Mouse (Mus musculus): ENCODE measurements around the gene Hspa12a. TPM values are rescaled to one million over a fixed set of nuclear protein-coding genes. Genes with fewer than 3 reads are reported as not detected.
A peak's percentile ranks its signal among the peaks of the same experiment; 100 is the strongest.

The Hspa12a gene
- 4.8 and 5.1 TPM in 2 replicates for polyA plus RNA-seq (2016; fragmentation: Nextera tagmentation; extraction: Ambion mirVana)

DNA sequence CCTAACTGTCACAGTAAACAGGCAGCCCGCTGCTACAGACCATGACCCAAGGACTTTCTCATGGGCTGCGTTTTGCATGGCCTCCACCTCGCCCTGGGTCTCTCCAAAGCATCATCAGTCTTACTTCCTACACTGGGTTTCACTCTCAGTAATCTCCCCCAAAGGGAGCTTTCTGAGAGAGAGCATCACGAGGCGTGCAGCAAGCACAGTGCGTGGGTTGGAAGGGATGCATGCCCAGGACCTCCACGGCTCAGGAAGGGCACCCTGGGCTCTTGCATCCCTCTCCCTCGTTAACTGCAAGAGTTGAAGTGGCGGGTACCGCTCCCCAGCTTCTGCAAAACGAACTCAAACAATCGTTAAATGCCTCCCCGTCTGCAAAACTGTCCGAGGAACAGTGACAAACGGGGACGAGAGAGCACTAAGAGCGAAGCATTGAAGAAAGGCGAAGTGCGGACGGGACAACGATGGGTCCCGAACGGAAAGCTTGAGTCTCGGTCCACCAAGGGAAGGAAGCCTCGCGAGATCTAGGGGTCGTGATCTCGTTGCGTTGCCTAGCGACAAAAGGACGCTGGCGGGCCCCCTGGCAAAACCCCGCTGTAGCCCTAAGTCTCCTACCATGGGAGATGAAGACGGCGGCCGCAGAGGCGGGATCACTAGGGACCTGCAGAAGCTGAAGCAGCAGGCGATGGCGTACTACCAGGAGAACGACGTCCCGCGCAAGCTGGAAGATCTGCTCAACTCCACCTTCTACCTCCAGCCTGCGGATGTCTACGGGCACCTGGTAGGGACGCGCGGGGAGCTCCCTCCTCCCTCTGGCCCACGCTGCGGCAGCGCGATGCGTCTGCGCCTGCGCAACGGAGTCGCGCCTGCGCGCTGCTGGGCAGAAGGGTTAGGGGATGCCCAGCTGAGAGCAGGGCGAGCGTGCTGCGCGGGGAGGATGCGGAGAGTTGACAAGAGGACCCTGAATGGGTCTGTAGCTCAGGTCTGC is at the start of gene Hspa12a, which contains the start of gene Eno4:
TSS of gene Hspa12a (minus strand) at position 814 of the 988 bp plus-strand sequence.
TSS of gene Eno4 (plus strand) at position 585 of the 988 bp plus-strand sequence.
- Histone ChIP-seq H3K9ac (replicated peaks) (peak within 1 kb of the TSS; percentile 75), H3K9me3 (no peaks in the 10 kb centered on the region), H3K27me3 (0 out of 2 replicates have a peak, but pooled peaks cover 2% of the 10 kb centered on the region), H3K4me3 (replicated peaks) (peak within 1 kb of the TSS; percentile 54), H3K4me1 (replicated peaks) (peaks cover 17% of the 10 kb centered on the region), H3K4me2 (peak within 1 kb of the TSS; percentile 85), H3K36me3 (no peaks in the 10 kb centered on the region), H3K27ac (peak within 1 kb of the TSS; percentile 67)
- peak; percentile 94 for ATAC-seq (ENCODE audit: insufficient number of reproducible peaks, insufficient read depth, low FRiP score, low TSS enrichment, low read depth)
- under 1% methylated on average over 65 of the region's 65 CpGs for whole genome bisulfite sequencing

DNA sequence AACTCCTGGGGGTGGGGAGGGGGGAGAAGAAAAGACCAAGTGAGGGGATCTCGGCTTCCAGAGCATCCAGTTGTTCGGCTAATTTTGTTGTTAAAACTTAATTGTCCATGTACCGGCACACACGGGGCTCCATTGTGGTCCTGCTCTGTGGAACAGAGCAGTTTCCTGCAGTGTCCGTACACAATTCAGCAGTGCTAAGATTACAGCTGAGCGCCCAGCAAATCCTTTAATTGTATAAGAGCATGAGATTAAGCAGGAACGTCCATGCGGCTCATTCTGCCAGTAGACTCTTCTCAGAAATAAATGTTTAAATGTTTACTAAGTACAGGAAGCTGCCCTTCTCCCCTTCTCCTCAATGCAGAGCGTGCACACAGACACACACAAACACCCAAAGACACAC is 38.1 kb upstream of the Hspa12a start:
- Histone ChIP-seq H3K27ac (0 out of 2 replicates have a peak overlapping the region, but pooled peaks have one; percentile 7), H3K4me3 (replicated peaks) (no peak overlapping the region), H3K4me1 (replicated peaks) (peaks cover 26% of the 10 kb centered on the region), H3K36me3 (no peaks in the 10 kb centered on the region), H3K9me3 (no peaks in the 10 kb centered on the region), H3K9ac (replicated peaks) (no peak overlapping the region), H3K27me3 (peaks cover 30% of the 10 kb centered on the region), H3K4me2 (no peak overlapping the region; the same call in 1 of the 2 replicates)
- WGBS: 30% methylated on average over 9 of the region's 9 CpGs
- no peak for ATAC-seq (ENCODE audit: insufficient number of reproducible peaks, insufficient read depth, low FRiP score, low TSS enrichment, low read depth)

DNA sequence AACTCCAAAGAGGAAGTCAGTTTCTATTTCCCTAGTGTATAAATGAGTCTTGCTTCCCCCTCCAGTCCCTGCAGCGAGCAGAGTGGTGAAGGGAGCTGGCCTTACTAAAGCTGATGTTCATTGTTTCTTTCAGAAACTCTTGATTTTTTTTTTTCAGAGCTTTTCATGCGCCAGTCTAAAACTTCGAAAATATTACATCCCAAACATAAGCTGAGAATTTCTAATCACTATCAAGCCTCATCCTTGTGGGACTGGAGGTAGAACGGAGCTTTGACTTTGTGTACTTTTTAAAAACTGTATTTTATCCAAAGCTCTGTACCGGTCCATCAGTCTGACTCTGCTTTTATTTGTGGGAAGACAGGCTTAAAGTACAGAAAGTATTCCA is 36.6 kb upstream of the Hspa12a start:
- WGBS: 75% methylated on average over 5 of the region's 5 CpGs
- Histone ChIP-seq H3K9ac (replicated peaks) (no peak overlapping the region), H3K36me3 (no peaks in the 10 kb centered on the region), H3K9me3 (no peaks in the 10 kb centered on the region), H3K4me2 (no peak overlapping the region), H3K27me3 (peaks cover 20% of the 10 kb centered on the region), H3K4me3 (replicated peaks) (no peak overlapping the region), H3K27ac (no peak overlapping the region), H3K4me1 (replicated peaks) (peaks cover 31% of the 10 kb centered on the region)
- no peak for ATAC-seq (ENCODE audit: insufficient number of reproducible peaks, insufficient read depth, low FRiP score, low TSS enrichment, low read depth)

DNA sequence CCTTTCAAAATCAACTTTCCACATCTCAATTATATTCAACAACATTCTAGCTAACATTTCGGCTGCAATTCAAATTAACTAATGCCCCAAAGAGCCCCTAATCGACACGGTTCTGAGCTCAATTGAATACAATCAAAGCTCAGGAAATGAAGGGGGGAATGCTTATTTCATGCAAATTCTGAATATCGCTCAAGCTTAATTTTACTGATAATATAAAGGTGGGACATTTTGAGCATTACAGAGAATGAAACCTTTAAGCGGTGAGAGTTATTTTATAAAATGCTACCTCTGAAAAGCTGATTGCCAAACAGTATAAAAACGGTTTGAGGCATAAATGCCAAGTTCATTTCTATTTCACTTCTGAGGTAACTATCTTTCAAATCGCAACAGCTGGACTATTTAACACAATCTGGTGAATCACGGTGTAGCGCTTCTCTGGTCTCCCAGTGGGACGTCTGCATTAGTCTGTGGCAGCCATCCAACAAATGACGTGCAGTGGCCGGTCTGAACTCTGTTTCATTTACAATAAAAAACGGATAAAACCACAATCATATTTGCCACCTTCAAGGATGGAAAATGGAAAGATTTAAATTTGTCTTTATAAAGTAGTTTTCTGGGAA is 36.1 kb upstream of the Hspa12a start:
- ATAC-seq (ENCODE audit: insufficient number of reproducible peaks, insufficient read depth, low FRiP score, low TSS enrichment, low read depth): no peak
- Histone ChIP-seq H3K27me3 (peaks cover 15% of the 10 kb centered on the region; the same call in 1 of the 2 replicates), H3K9me3 (no peaks in the 10 kb centered on the region), H3K36me3 (no peaks in the 10 kb centered on the region), H3K4me3 (replicated peaks) (no peak overlapping the region), H3K9ac (replicated peaks) (no peak overlapping the region), H3K27ac (no peak overlapping the region), H3K4me2 (no peak overlapping the region), H3K4me1 (replicated peaks) (peaks cover 34% of the 10 kb centered on the region)
- WGBS: 50% methylated on average over 13 of the region's 13 CpGs

DNA sequence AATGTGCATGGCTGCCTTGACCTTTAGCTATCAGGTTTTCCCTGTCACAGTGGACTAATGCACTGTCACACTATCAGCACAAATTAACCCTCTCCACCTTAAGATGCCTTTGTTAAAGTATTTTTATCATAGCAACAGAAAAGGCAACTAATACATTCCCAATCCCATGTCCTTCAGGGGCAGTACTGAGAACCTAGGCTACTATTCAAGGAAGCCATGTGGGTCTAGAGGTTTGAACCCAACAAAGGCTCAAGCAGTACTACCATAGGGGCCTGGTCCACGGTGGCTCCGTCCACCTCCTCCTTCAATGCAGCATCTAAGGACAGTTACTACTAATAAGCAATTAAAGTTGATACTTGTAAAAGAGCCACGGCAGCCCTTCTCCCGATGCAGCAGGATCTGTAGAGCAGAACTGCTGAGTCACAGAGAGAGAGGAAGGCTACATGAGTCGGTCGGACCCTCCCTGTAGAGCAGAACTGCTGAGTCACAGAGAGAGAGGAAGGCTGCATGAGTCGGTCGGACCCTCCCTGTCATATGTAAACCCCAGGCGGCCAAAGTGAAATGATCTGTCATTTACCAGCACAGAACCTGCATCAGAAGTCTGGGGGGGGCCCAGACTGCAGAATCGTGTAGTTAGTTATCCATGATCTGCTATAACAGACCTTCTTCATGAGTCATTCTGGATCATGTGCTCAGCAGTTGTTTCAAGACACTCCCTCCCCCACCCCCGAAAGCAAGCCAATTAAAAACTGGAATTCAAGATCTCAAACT is 35.1 kb upstream of the Hspa12a start:
- no peak overlapping the region for H3K9ac ChIP-seq (replicated peaks)
- no peaks in the 10 kb centered on the region for H3K36me3 ChIP-seq
- H3K4me1 ChIP-seq (replicated peaks): peaks cover 34% of the 10 kb centered on the region
- no peaks in the 10 kb centered on the region for H3K9me3 ChIP-seq
- peaks cover 15% of the 10 kb centered on the region; the same call in 1 of the 2 replicates for H3K27me3 ChIP-seq
- WGBS: 60% methylated on average over 11 of the region's 11 CpGs
- H3K27ac ChIP-seq: no peak overlapping the region
- no peak overlapping the region for H3K4me3 ChIP-seq (replicated peaks)
- no peak overlapping the region for H3K4me2 ChIP-seq
- peak; percentile 52; the same call in 1 of the 2 replicates for ATAC-seq (ENCODE audit: insufficient number of reproducible peaks, insufficient read depth, low FRiP score, low TSS enrichment, low read depth)

DNA sequence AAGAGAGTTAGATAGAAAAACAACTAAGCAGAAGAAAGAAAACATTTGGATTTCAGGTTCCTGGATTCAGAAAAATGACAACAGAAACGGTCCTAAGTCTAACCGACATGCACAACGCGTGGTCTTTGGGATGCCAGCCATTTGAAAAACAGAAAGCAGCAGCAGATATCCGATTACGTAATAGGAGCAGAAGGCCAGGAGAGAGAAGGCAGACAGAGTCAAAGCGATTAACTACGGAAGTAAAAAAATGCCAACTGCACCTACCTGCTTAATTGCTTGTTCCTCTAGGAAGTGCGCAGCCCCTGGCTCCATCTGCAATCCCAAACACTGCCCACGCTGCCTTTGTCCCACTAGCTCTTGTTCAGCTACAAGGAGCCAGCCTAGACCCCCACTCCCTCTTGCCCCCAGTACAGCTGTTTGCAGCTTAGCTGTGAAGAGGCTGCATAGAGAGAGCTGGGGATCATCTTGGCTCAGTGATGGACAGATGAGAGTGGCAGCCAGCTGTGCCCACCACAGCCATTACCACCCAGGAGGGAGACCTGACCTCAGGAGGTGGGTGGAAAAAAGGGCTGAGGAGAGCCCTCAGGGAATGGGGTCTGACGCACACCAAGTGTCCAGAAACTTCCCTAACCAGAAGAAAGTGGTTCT is 31.9 kb upstream of the Hspa12a start:
- WGBS: 54% methylated on average over 11 of the region's 11 CpGs
- Histone ChIP-seq H3K27me3 (peaks cover 37% of the 10 kb centered on the region), H3K27ac (no peak overlapping the region)

DNA sequence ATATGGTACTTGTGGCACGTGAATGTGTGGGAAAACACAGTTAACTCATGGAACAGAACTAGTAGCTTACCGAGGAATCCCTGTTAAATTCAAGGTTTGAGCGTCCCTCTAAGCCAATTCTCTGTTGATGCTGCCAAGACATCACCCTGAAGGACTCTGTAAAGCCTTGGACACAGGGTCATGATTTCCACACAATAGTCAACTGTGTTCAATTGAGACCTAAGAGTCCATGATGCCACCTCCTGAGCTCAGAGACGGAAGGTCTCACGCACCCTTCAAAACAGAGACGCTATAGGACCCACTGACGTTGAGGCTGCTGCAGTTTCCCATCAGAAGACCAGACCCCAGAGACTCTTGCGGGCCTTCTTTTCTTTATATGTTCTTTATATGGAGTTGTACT is 30.7 kb upstream of the Hspa12a start:
- no peak overlapping the region for H3K9ac ChIP-seq (replicated peaks)

More for the DNA sequence above, 31.9 kb upstream of the Hspa12a start:
- no peaks in the 10 kb centered on the region for H3K9me3 ChIP-seq
- no peak overlapping the region for H3K9ac ChIP-seq (replicated peaks)
- no peak overlapping the region for H3K4me3 ChIP-seq (replicated peaks)
- peaks cover 33% of the 10 kb centered on the region for H3K4me1 ChIP-seq (replicated peaks)
- no peak overlapping the region for H3K4me2 ChIP-seq
- no peaks in the 10 kb centered on the region for H3K36me3 ChIP-seq
- ATAC-seq (ENCODE audit: insufficient number of reproducible peaks, insufficient read depth, low FRiP score, low TSS enrichment, low read depth): 0 out of 2 replicates have a peak, but pooled peaks have one; percentile 16

DNA sequence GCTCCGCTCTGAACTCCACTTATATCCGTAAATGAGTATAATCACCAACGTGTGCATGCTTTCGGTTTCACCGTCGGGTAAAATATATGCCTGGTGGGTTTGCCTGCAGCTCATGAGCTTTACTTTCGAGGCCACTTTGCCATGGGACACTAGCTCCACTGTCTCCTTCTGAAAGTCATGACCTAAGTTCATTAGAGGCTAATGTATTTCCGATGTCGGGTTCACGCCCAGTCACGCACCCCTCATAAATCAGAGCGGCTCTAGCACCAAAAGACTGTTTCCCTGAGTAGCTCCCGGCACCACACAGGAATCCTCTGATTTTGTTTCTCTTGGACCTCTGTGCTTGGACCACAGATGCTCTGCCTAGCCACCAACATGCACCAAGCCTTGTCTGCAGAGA is 27.4 kb upstream of the Hspa12a start:
- 0 out of 2 replicates have a peak overlapping the region, but pooled peaks have one; percentile 11 for H3K4me3 ChIP-seq (replicated peaks)
- no peak overlapping the region for H3K9ac ChIP-seq (replicated peaks)
- ATAC-seq (ENCODE audit: insufficient number of reproducible peaks, insufficient read depth, low FRiP score, low TSS enrichment, low read depth): no peak

More for the DNA sequence above, 30.7 kb upstream of the Hspa12a start:
- Histone ChIP-seq H3K4me1 (replicated peaks) (peaks cover 23% of the 10 kb centered on the region; the same call in 1 of the 2 replicates), H3K27ac (no peak overlapping the region), H3K4me2 (no peak overlapping the region), H3K4me3 (replicated peaks) (no peak overlapping the region), H3K27me3 (peaks cover 43% of the 10 kb centered on the region), H3K9me3 (no peaks in the 10 kb centered on the region), H3K36me3 (no peaks in the 10 kb centered on the region)
- WGBS: 89% methylated on average over 8 of the region's 8 CpGs
- no peak for ATAC-seq (ENCODE audit: insufficient number of reproducible peaks, insufficient read depth, low FRiP score, low TSS enrichment, low read depth)

DNA sequence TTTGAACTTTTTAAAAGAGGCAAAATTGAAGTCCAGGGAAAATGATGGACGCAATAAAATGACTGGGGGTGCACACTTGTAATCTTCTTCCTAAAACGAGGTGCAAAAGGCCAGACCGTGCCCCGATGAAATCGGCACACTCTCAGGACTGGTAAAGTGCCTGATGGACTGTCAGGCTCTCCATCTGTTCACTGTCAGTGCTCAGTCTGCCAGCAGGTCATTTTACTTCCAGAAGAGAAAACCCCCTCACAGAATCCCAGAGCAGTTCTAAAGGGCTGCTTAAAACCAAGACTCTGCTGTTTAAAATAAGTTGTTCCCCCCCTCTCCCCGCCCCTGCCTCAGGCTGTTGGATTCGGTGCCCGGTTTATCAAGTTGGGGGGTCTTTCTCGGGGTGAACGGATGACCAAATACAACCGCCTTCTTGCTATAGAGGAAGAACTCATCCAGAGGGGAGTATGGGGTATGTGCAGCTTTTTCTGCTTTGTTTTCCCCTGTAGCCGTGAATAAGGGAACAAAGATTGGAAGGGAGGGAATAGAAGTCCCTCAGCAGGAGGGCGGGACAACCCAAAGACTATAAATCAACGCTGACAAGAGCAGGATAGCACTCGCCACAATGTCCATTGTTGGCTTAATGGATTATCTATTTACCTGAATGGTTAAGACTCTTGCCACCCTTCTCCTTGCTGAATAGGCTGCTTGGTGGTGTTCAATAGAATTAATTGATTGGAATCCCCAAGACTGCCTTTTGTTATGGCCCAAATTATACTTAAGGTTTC is 25.5 kb upstream of the Hspa12a start:
- Histone ChIP-seq H3K27ac (no peak overlapping the region), H3K9ac (replicated peaks) (no peak overlapping the region), H3K9me3 (no peaks in the 10 kb centered on the region), H3K36me3 (no peaks in the 10 kb centered on the region), H3K4me2 (no peak overlapping the region), H3K4me1 (replicated peaks) (peaks cover 25% of the 10 kb centered on the region), H3K27me3 (peaks cover 56% of the 10 kb centered on the region), H3K4me3 (replicated peaks) (no peak overlapping the region)
- no peak for ATAC-seq (ENCODE audit: insufficient number of reproducible peaks, insufficient read depth, low FRiP score, low TSS enrichment, low read depth)
- 34% methylated on average over 15 of the region's 15 CpGs for WGBS

More for the DNA sequence above, 27.4 kb upstream of the Hspa12a start:
- 18% methylated on average over 13 of the region's 13 CpGs for WGBS
- H3K4me2 ChIP-seq: peak overlapping the region; percentile 33
- H3K27ac ChIP-seq: no peak overlapping the region
- peaks cover 30% of the 10 kb centered on the region for H3K4me1 ChIP-seq (replicated peaks)
- H3K27me3 ChIP-seq: peaks cover 53% of the 10 kb centered on the region
- H3K36me3 ChIP-seq: no peaks in the 10 kb centered on the region
- H3K9me3 ChIP-seq: no peaks in the 10 kb centered on the region

DNA sequence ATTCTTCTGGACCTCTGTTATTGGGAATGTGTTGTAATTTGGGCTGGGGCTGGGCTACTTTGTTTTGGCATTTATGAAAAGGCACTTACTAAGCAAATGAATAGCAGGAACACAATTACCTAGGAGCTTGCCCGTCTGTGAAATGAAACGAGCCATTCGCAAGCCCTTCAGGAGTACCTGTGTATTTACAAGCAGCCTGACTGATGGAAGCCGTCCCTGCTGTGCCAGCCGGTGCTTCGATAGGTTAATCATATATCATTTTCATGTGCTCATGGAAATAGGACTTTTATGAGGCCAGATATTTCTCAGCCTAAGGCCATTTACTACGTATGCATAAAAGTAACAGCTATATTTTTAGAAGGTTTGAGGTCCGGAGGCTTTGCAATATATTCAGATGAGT is 19.6 kb upstream of the Hspa12a start:
- Histone ChIP-seq H3K9me3 (no peaks in the 10 kb centered on the region), H3K27me3 (peaks cover 21% of the 10 kb centered on the region), H3K36me3 (no peaks in the 10 kb centered on the region), H3K4me2 (no peak overlapping the region), H3K9ac (replicated peaks) (no peak overlapping the region), H3K4me1 (replicated peaks) (peaks cover 27% of the 10 kb centered on the region), H3K27ac (no peak overlapping the region), H3K4me3 (replicated peaks) (no peak overlapping the region)
- WGBS: 24% methylated on average over 8 of the region's 8 CpGs
- 0 out of 2 replicates have a peak, but pooled peaks have one; percentile 56 for ATAC-seq (ENCODE audit: insufficient number of reproducible peaks, insufficient read depth, low FRiP score, low TSS enrichment, low read depth)
